Mouse (Mus musculus) midbrain, embryonic 10.5 days (tissue): Measurements from ENCODE around the gene Zbtb16. TPM values are rescaled to one million over a fixed set of nuclear protein-coding genes. Genes with fewer than 3 reads are reported as not detected.

Experiments
- DNase-seq: peaks from one replicate; pipeline ENCODE4 v3.0.0-alpha.2; 2017; ENCODE audit warnings: low spot score
- H3K27ac ChIP-seq: fragments of 300-500 bp; sonication (generic); replicated peaks from 2 replicates; pipeline ENCODE4 v1.5.1; 2016; ENCODE audit warnings: mild to moderate bottlenecking
- H3K27me3 ChIP-seq: fragments of 300-500 bp; sonication (generic); 2 replicates; pipeline ENCODE4 v1.6.1; 2016; ENCODE audit warnings: low read depth, mild to moderate bottlenecking; ENCODE audit not compliant: poor library complexity, severe bottlenecking
- H3K36me3 ChIP-seq: fragments of 300-500 bp; sonication (generic); 2 replicates; pipeline ENCODE4 v1.6.1; 2016; ENCODE audit warnings: mild to moderate bottlenecking, moderate library complexity
- H3K4me1 ChIP-seq: fragments of 300-500 bp; sonication (generic); 2 replicates; pipeline ENCODE4 v1.6.1; 2016
- H3K4me3 ChIP-seq: fragments of 300-500 bp; sonication (generic); 2 replicates; pipeline ENCODE4 v1.5.1; 2016; ENCODE audit warnings: mild to moderate bottlenecking, moderate library complexity
- H3K9me3 ChIP-seq: fragments of 300-500 bp; sonication (generic); replicated peaks from 2 replicates; pipeline ENCODE4 v1.6.1; 2016; ENCODE audit warnings: mild to moderate bottlenecking
- WGBS: fragments of 180-500 bp; shearing (Covaris S2); methylation state at CpG from one replicate; pipeline ENCODE4 v1.1.7; 2016; 5-methylcytosine and 5-hydroxymethylcytosine counted together
- polyA plus RNA-seq: library from polyadenylated mRNA; unstranded; fragments of >200 nt; fragmentation: Nextera tagmentation; extraction: Ambion mirVana; gene quantifications from 2 replicates; pipeline ENCODE4 v1.2.1, GENCODE M21; 2016

Zbtb16 gene
- polyA plus RNA-seq, 1 experiment from 2014 or later, result 48.1 TPM

DNA sequence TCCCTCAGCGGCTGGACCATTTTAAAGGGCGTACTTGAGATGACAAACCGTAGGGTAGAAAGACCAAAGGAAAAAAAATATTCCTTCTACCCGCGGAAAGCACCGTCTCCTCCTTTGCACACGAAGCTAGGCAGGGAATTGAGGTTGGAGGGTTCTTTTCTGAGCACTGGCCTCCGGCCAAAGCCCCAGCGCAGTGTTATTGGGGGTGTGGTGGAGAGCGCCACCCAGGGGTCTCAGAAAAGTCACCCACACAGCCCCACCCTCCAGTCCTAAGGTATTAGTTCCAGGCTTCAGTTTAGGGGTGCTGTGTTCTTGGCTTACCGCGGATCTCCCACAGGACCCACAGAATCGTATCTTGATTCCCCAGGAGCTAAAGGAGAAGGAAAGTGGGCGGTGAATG, 1.2 kb upstream of the Zbtb16 start:
- H3K27ac ChIP-seq, result peak overlapping the region; percentile 92
- H3K4me3 ChIP-seq, result peak overlapping the region; percentile 97
- peak; percentile 60 for DNase-seq
- H3K4me1 ChIP-seq, result peaks cover 70% of the 10 kb centered on the region
- H3K27me3 ChIP-seq, result peaks cover 61% of the 10 kb centered on the region
- peaks cover 16% of the 10 kb centered on the region for H3K36me3 ChIP-seq
- WGBS, result 1% methylated on average over 14 of the region's 14 CpGs
- no peaks in the 10 kb centered on the region for H3K9me3 ChIP-seq

DNA sequence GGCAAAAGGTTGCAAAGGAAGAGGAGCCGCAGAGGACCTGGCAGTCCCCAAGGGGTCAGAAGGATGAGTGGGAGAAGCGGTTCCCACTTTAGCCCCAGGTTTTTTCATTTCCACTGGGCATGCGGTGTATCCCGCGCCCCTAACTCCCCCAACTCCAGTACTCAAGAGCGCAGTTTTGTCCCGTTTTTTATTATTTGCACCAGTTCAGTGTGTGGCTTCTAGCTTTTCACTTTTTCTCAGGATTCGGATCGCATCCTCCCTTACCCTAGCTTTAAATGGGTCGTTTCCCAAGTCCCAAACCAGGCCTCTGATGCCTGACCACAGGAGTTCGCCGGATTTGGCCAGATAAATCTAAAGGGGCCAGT, 526 bp upstream of the Zbtb16 start:
- Histone ChIP-seq H3K27ac (peak overlapping the region; percentile 92), H3K27me3 (peaks cover 61% of the 10 kb centered on the region), H3K9me3 (no peaks in the 10 kb centered on the region), H3K36me3 (peaks cover 22% of the 10 kb centered on the region), H3K4me3 (peak overlapping the region; percentile 97), H3K4me1 (peaks cover 76% of the 10 kb centered on the region)
- no peak for DNase-seq
- under 1% methylated on average over 12 of the region's 12 CpGs for WGBS

- peak overlapping the region; percentile 92 for H3K27ac ChIP-seq
- peaks cover 83% of the 10 kb centered on the region for H3K4me1 ChIP-seq
- H3K36me3 ChIP-seq, result peaks cover 40% of the 10 kb centered on the region
- WGBS, result under 1% methylated on average over 65 of the region's 65 CpGs
- peaks cover 56% of the 10 kb centered on the region for H3K27me3 ChIP-seq
- DNase-seq, result peak; percentile 66
- peak overlapping the region; percentile 97 for H3K4me3 ChIP-seq
- H3K9me3 ChIP-seq, result no peaks in the 10 kb centered on the region
Observed at GRCm38 (mm10) chr9:48834541-48835411, 1.2 kb downstream of the Zbtb16 start.

GRCm38 (mm10) chr9:48834006-48834405, 2.0 kb downstream of the Zbtb16 start:
- WGBS, result 16% methylated on average over 4 of the region's 4 CpGs
- Histone ChIP-seq H3K27me3 (peaks cover 49% of the 10 kb centered on the region), H3K36me3 (peaks cover 47% of the 10 kb centered on the region), H3K9me3 (no peaks in the 10 kb centered on the region), H3K4me1 (peaks cover 87% of the 10 kb centered on the region), H3K27ac (peak overlapping the region; percentile 92), H3K4me3 (peak overlapping the region; percentile 97)
- DNase-seq, result no peak

- DNase-seq, result no peak
- Histone ChIP-seq H3K9me3 (no peaks in the 10 kb centered on the region), H3K27ac (0 out of 2 replicates have a peak overlapping the region, but pooled peaks have one; percentile 14), H3K4me3 (peak overlapping the region; percentile 97), H3K36me3 (peaks cover 52% of the 10 kb centered on the region), H3K27me3 (peaks cover 45% of the 10 kb centered on the region), H3K4me1 (peaks cover 88% of the 10 kb centered on the region)
- WGBS, result 89% methylated on average over 11 of the region's 11 CpGs
Observed at GRCm38 (mm10) chr9:48833493-48833892, 2.5 kb downstream of the Zbtb16 start.

DNA sequence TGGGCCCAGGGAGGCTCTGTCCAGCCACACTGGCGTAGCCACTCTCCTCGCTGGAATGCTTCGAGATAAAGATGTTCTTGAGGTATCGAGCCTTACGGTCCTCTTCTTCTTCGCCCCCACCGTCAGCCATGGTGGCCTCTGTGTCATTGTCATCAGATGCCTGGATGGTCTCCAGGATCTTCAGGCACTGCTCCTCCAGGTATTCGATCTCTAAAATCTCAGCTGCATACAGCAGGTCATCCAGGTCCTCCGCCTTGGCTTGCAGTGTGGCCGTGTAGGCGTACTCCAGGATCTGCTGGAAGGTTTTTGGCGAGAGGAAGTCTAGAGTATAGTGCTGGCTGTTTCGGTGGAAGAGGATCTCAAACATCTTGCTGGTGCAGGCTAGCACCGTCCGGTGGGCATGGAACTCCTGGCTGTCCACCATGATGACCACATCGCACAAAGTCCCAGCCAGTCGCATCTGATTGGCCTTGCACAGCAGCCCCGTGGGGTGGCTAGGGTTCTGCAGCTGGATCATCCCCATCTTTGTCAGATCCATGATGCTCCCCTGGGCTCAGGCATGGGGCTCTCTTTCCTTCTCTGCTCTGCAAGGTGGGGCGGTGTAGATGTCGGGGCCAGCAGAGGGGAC, 3.4 kb downstream of the Zbtb16 start:
- H3K9me3 ChIP-seq, result no peaks in the 10 kb centered on the region
- no peak for DNase-seq
- WGBS, result 91% methylated on average over 20 of the region's 20 CpGs
- 0 out of 2 replicates have a peak overlapping the region, but pooled peaks have one; percentile 14 for H3K27ac ChIP-seq
- H3K27me3 ChIP-seq, result peaks cover 36% of the 10 kb centered on the region
- peaks cover 61% of the 10 kb centered on the region for H3K36me3 ChIP-seq
- peak overlapping the region; percentile 97; the same call in 1 of the 2 replicates for H3K4me3 ChIP-seq
- H3K4me1 ChIP-seq, result peaks cover 87% of the 10 kb centered on the region

- H3K36me3 ChIP-seq, result peaks cover 69% of the 10 kb centered on the region
- 81% methylated on average over 23 of the region's 23 CpGs for WGBS
- H3K9me3 ChIP-seq, result no peaks in the 10 kb centered on the region
- peaks cover 29% of the 10 kb centered on the region for H3K27me3 ChIP-seq
- H3K4me3 ChIP-seq, result peak overlapping the region; percentile 16
- no peak for DNase-seq
- H3K4me1 ChIP-seq, result peaks cover 84% of the 10 kb centered on the region
- H3K27ac ChIP-seq, result no peak overlapping the region
Observed at GRCm38 (mm10) chr9:48831560-48832460, 4.2 kb downstream of the Zbtb16 start.

DNA sequence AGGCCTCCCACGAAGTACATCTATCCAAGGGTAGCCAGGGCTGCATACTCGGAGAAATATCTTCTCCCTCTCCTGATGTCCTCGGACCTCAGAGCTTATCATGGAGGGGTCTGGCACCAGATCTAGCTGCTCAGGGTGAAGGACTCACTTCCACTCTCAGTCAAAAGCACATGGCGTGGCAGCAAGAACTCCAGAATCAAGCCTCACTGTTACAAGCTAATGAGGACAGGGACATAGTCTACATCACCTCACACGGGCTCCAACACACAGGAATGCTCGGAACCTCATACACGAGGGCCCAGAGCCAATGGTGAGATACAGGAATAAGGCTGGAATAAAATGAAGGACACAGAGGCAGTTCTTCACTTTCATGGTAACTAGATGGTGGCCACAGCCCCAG, 7.2 kb downstream of the Zbtb16 start:
- Histone ChIP-seq H3K4me1 (peaks cover 86% of the 10 kb centered on the region), H3K9me3 (no peaks in the 10 kb centered on the region), H3K27ac (no peak overlapping the region), H3K27me3 (peaks cover 12% of the 10 kb centered on the region), H3K36me3 (peaks cover 82% of the 10 kb centered on the region), H3K4me3 (no peak overlapping the region)
- no peak for DNase-seq
- 89% methylated on average over 7 of the region's 7 CpGs for WGBS

GRCm38 (mm10) chr9:48826377-48826889, 9.6 kb downstream of the Zbtb16 start:
- Histone ChIP-seq H3K36me3 (peaks cover 67% of the 10 kb centered on the region), H3K4me3 (no peak overlapping the region), H3K9me3 (no peaks in the 10 kb centered on the region), H3K4me1 (peaks cover 86% of the 10 kb centered on the region), H3K27me3 (no peaks in the 10 kb centered on the region), H3K27ac (no peak overlapping the region)
- no peak for DNase-seq
- WGBS, result 88% methylated on average over 7 of the region's 7 CpGs

- Histone ChIP-seq H3K27me3 (no peaks in the 10 kb centered on the region), H3K9me3 (no peaks in the 10 kb centered on the region), H3K36me3 (peaks cover 66% of the 10 kb centered on the region), H3K4me3 (0 out of 2 replicates have a peak overlapping the region, but pooled peaks have one; percentile 14), H3K27ac (peak overlapping the region; percentile 56), H3K4me1 (peaks cover 93% of the 10 kb centered on the region)
- DNase-seq, result no peak
- WGBS, result 64% methylated on average over 12 of the region's 12 CpGs
Observed at GRCm38 (mm10) chr9:48824533-48825130, 11.4 kb downstream of the Zbtb16 start.

DNA sequence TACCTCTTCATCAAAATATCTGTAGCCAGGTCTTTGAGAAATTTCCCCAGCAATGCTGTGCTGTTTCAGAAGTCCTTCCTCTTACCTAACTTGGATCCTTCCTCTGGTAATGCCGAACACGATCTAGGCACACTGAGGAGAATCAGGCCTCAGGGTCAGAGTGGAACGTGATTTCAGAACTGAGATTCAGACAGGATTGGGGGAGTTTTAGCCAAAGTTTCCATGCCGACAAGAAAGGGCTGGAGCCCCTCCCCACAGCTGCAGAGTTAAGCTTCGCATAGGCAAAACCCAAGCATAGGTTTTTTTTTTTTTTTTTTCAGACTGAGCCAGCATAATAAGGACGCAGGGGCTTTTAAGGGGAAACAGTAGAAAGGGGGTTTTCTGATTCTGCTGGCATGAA, 12.2 kb downstream of the Zbtb16 start:
- peak overlapping the region; percentile 38; the same call in 1 of the 2 replicates for H3K4me3 ChIP-seq
- peaks cover 94% of the 10 kb centered on the region for H3K4me1 ChIP-seq
- H3K27ac ChIP-seq, result peak overlapping the region; percentile 74; the same call in 1 of the 2 replicates
- peaks cover 66% of the 10 kb centered on the region for H3K36me3 ChIP-seq
- no peaks in the 10 kb centered on the region for H3K9me3 ChIP-seq
- no peak for DNase-seq
- WGBS, result 23% methylated on average over 6 of the region's 6 CpGs
- H3K27me3 ChIP-seq, result no peaks in the 10 kb centered on the region

DNA sequence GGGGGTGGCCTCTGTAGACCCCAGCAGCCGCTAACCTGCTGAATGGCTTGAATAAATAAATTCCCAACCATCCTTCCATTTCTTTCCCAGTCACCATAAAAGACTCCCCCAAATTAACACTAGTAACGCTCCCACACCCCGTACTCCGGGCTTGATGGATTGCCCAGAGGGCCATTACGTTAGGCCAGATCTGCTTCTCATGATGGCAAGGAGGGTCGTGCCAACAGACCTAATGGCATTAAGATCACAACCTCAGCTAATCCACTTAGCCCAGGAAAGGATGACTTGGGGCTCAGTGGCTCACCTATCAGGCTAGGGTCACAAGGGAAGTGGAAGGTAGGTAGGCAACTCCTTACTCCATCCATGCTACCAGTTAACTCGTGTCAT, 12.7 kb downstream of the Zbtb16 start:
- Histone ChIP-seq H3K36me3 (peaks cover 65% of the 10 kb centered on the region), H3K27ac (peak overlapping the region; percentile 74), H3K9me3 (no peaks in the 10 kb centered on the region), H3K4me3 (peak overlapping the region; percentile 38), H3K27me3 (no peaks in the 10 kb centered on the region), H3K4me1 (peaks cover 93% of the 10 kb centered on the region)
- DNase-seq, result no peak
- WGBS, result 24% methylated on average over 7 of the region's 7 CpGs
